Mouse (Mus musculus) macrophage (primary cell): ENCODE data around the gene Cyp21a1. TPM values are rescaled to one million over a fixed set of nuclear protein-coding genes. Genes with fewer than 3 reads are reported as not detected.
A peak's percentile ranks its signal among the peaks of the same experiment; 100 is the strongest.
"Not testable (repeated sequence)": the region's sequence is repeated elsewhere in the genome, so short reads cannot be mapped to it uniquely, and the experiment has no call there.

Experiments
- H3K27ac ChIP-seq: fragments of 350-480 bp; formaldehyde crosslinking; 2 replicates; pipeline ENCODE4 v1.9.0; 2021
- H3K36me3 ChIP-seq: fragments of 350-480 bp; formaldehyde crosslinking; 2 replicates; pipeline ENCODE4 v1.9.0; 2021; ENCODE audit errors: inconsistent target
- H3K4me3 ChIP-seq: fragments of 350-480 bp; formaldehyde crosslinking; 2 replicates; pipeline ENCODE4 v1.9.0; 2021; ENCODE audit errors: inconsistent target
- H3K79me2 ChIP-seq: fragments of 350-480 bp; formaldehyde crosslinking; 2 replicates; pipeline ENCODE4 v1.9.0; 2021; ENCODE audit errors: inconsistent target
- WGBS: methylation state at CpG from one replicate; pipeline ENCODE4 v1.1.7; 2026; ENCODE audit warnings: inconsistent platforms; ENCODE audit not compliant: missing documents; 5-methylcytosine and 5-hydroxymethylcytosine counted together
- polyA plus RNA-seq: library from polyadenylated mRNA; stranded (reverse); fragments of 250-400 nt; gene quantifications from 3 replicates; pipeline ENCODE4 v1.2.4, GENCODE M21; 2018; ENCODE audit warnings: inconsistent platforms
- total RNA-seq, 78 experiments: library from RNA; depleted of rRNA; stranded (reverse); fragments of 250-400 nt; gene quantifications; 1 replicate in 9 of 78; 2 replicates in 24 of 78; 3 replicates in 43 of 78; 4 replicates in 2 of 78; pipeline ENCODE4 v1.2.4; 2018; ENCODE audit warnings: inconsistent platforms in 56 of 78

The Cyp21a1 gene
- total RNA-seq (2018; cell fraction: chromatin; rRNA removed): not detected
- not detected for total RNA-seq (2018; cell fraction: cytosol; rRNA removed)
- total RNA-seq (2018; cell fraction: nucleus; rRNA removed): not detected
- polyA plus RNA-seq: not detected in 3 replicates

GRCm38 (mm10) chr17:34804301-34804700 is at the start of gene Cyp21a1:
Gene Cyp21a1, minus strand, starts transcription at chr17:34804561.
- H3K36me3 ChIP-seq, H3K79me2 ChIP-seq, H3K27ac ChIP-seq, H3K4me3 ChIP-seq: not testable (repeated sequence)
- WGBS: no CpG with 5 or more reads among the region's 6 CpGs

DNA sequence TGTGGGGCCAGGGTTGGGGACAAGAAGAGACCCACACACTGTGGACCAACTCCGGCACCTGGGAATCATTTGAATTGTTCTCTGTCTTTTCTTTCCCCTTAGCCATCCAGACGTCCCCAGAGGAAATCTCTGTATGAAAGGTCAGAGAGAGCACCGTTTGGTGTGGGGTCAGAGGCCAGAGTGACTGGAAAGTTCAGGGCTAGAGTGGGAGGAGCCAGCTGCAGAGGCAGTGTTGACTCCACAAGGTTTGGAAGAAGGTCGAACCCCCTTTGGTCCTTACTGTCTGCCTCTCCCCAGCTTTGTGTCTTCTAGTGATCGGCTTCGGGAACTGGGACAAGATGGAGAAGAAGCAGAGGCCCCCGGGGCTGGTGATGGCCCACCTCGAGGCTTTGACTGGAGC is 49.1 kb upstream of the Cyp21a1 start:
- peaks cover 44% of the 10 kb centered on the region for H3K36me3 ChIP-seq
- 84% methylated on average over 8 of the region's 8 CpGs for WGBS
- no peak overlapping the region for H3K4me3 ChIP-seq
- peaks cover 22% of the 10 kb centered on the region; the same call in 1 of the 2 replicates for H3K79me2 ChIP-seq
- no peak overlapping the region for H3K27ac ChIP-seq

DNA sequence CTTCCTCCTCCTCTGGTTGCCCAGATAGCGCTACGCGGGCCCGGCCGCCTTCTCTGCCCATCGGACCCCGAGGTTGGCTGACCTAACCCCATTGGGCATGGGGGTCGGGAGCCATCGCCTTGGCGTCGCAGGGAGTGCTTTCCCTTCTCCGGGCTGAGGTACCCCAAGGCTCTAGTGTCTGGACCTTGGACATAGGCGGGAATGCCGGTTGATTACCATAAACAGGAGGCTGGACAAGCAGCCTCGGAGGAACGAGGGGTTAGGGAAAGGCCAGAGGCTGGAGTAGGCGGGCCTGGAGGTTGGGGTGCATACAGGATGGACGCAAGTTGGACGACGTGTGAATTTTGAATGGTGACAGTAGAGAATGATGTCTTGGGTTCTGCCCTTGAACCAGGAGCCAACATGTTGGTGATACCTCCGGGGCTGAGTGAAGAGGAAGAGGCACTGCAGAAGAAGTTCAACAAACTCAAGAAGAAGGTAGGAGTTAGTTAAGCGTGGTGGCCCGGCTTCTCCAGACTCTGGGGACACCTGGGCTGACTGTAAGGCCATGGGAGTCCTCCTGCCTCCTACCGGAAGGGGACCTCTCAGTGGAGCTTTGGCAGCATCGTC is 46.3 kb upstream of the Cyp21a1 start:
- peaks cover 22% of the 10 kb centered on the region; the same call in 1 of the 2 replicates for H3K79me2 ChIP-seq
- peak overlapping the region; percentile 90 for H3K4me3 ChIP-seq
- H3K36me3 ChIP-seq: peaks cover 60% of the 10 kb centered on the region
- peak overlapping the region; percentile 36 for H3K27ac ChIP-seq
- WGBS: under 1% methylated on average over 25 of the region's 25 CpGs

DNA sequence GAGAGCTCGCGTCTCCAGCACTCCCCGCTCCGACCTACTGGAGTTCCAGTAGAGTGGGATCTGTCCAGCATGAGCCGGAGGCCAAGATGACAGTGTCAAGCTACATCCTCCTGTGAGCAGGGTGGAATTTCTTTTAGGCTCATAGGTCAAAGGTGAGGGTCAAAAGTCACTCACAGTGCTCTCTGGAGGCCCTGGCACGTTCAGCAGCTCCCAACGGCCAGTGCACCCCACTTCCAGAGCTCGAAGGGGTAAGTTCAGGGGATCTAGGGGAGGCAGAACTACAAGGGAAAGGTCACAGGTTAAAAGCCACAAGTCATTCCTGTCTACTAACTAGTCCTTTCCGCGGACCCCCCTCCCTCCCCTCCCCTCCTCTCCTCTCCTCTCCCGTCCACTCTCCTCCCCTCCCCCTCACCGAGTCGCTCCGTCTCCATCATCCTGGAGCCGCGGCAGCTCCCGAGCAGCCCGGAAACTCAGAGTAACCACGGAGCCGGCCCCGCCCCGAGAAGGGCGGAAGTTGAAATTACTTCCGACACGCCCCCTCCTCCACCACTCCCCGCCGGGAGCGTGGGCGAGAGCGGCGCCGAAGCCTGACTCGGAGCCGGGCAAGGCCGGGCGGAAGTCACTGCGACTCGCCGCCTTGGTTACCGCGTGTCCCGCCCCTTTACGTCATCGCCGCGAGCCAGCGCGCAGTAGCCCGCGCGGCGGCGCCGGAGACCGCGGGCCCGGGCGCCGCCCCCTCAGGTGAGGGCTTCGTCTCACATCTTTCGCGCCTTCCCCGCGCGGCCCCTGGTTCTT is 45.6 kb upstream of the Cyp21a1 start, which contains the start of the genes Skiv2l and Nelfe:
TSS of gene Skiv2l (minus strand) at position 489 of the 795 bp plus-strand sequence.
TSS of gene Nelfe (plus strand) at position 670 of the 795 bp plus-strand sequence.
- Histone ChIP-seq H3K4me3 (peak within 1 kb of the TSS; percentile 90), H3K79me2 (peaks cover 22% of the 10 kb centered on the region; the same call in 1 of the 2 replicates), H3K36me3 (peaks cover 60% of the 10 kb centered on the region), H3K27ac (peak within 1 kb of the TSS; percentile 44)
- 2% methylated on average over 55 of the region's 65 CpGs for WGBS

DNA sequence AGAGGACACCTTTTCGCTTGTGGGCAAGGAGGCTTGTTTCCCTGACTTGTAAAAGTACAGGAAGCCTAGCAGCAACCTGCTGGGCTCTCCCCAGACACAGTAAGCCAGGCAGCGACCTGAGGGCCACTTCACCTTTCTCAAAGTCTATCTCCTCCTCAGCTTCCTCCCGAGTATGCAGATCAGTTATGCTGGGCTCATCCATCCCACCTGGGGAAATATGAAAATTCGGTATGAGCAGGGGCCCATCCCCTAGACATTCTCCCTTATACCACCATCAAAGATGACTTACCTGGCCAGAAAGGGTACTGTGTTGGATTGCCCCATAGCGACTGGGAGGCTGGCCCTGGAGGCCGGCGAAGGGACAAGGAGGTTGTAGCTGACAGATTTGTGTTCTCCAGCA is 43.3 kb upstream of the Cyp21a1 start:
- 92% methylated on average over 7 of the region's 7 CpGs for WGBS
- Histone ChIP-seq H3K27ac (no peak overlapping the region), H3K36me3 (peaks cover 61% of the 10 kb centered on the region), H3K79me2 (peaks cover 22% of the 10 kb centered on the region; the same call in 1 of the 2 replicates), H3K4me3 (no peak overlapping the region)

DNA sequence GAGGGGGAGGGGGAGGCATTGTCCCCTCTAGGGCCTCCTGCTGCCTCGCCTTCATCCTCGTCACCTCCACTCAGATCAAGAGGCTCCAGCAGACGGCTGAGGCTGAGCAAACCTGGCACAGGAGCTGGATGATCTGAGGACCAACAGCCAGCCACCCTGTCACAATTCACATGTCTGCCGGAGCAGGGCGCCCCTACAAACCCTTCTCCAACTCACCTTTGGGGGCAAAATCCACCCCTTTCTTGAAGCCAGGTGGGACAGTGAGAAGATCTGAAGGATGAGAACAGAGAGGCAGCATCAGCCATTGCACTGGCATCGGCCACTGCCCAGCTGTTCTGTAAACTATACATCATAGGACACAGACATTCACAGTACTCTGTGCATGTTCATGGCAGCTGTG is 42.8 kb upstream of the Cyp21a1 start:
- H3K4me3 ChIP-seq: no peak overlapping the region
- peaks cover 61% of the 10 kb centered on the region for H3K36me3 ChIP-seq
- WGBS: 93% methylated on average over 6 of the region's 6 CpGs
- no peak overlapping the region for H3K27ac ChIP-seq
- H3K79me2 ChIP-seq: peaks cover 22% of the 10 kb centered on the region; the same call in 1 of the 2 replicates

GRCm38 (mm10) chr17:34844884-34845283 is 40.5 kb upstream of the Cyp21a1 start:
- H3K4me3 ChIP-seq: no peak overlapping the region
- H3K36me3 ChIP-seq: peaks cover 82% of the 10 kb centered on the region
- no peak overlapping the region for H3K27ac ChIP-seq
- 93% methylated on average over 12 of the region's 13 CpGs for WGBS
- H3K79me2 ChIP-seq: peaks cover 12% of the 10 kb centered on the region; the same call in 1 of the 2 replicates

GRCm38 (mm10) chr17:34840736-34841307 is 36.5 kb upstream of the Cyp21a1 start:
- peaks cover 23% of the 10 kb centered on the region for H3K79me2 ChIP-seq
- H3K27ac ChIP-seq: no peak overlapping the region
- peaks cover 71% of the 10 kb centered on the region for H3K36me3 ChIP-seq
- WGBS: 87% methylated on average over 6 of the region's 6 CpGs
- no peak overlapping the region for H3K4me3 ChIP-seq

DNA sequence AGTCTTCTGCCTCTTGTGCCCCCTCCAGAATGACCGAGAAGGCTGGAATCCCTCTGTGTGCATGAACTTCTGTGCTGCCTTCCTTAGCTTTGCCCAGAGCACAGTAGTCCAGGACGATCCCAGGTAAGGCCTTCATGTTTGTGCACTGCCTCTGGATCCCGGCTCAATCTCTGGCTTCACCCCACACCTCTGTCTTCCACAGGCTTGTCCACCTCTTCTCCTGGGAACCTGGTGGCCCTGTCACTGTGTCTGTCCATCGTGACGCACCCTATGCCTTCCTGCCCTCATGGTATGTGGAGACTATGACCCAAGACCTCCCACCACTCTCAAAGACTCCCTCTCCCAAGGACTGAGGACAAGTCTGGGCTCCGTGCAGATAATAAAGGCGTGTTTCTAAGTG is 34.4 kb upstream of the Cyp21a1 start:
- Histone ChIP-seq H3K27ac (no peak overlapping the region), H3K4me3 (no peak overlapping the region), H3K79me2 (peaks cover 43% of the 10 kb centered on the region), H3K36me3 (peaks cover 51% of the 10 kb centered on the region)
- WGBS: 94% methylated on average over 7 of the region's 7 CpGs

DNA sequence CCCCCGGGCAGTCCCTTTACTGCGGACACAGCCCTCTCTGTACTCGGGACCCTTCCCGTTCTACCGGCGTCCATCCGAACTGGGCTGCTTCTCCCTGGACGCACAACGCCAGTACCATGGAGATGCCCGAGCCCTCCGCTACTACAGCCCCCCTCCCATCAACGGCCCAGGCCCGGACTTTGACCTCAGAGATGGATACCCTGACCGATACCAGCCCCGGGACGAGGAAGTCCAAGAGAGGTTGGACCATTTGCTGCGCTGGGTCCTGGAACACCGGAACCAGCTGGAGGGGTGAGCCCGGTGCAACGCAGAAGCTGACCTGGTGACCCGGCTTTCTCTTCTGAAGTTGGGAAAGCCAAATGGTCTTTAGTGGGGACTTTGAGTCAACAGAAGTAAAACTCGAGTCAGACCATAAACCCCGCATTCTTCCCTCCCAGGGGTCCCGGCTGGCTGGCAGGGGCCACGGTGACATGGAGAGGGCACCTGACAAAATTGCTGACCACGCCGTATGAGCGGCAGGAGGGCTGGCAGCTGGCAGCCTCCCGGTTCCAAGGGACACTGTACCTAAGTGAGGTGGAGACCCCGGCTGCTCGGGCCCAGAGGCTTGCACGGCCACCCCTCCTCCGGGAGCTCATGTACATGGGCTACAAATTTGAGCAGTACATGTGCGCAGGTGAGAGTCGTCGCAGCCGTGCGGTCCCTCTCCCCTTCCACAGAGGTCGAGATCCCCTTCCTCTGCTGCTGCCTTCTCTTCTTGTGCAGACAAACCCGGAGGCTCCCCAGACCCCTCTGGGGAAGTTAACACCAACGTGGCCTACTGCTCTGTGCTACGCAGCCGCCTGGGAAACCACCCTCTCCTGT is 33.3 kb upstream of the Cyp21a1 start:
- peaks cover 52% of the 10 kb centered on the region for H3K79me2 ChIP-seq
- H3K27ac ChIP-seq: peak overlapping the region; percentile 50
- peak overlapping the region; percentile 96 for H3K4me3 ChIP-seq
- peaks cover 47% of the 10 kb centered on the region for H3K36me3 ChIP-seq
- 49% methylated on average over 43 of the region's 43 CpGs for WGBS

DNA sequence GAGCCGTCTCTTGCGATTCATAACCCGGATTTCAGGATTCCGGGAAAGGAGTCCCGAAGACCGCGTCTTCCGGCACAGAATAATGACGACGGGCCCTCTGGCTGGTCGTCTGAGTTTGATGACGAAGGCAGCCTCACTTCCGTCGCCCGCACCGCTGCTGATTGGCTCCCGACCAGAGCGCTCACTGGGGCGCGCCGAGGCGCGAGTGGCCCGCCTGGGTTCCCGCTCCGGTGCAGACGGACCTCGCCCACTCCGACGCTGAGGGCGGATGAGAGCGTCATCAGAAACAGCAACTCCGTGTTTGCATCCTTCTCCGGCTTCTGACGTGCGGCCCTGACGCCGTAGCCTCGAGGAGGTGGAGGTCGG is 32.5 kb upstream of the Cyp21a1 start, which contains the start of the genes Stk19 and Dxo:
TSS of gene Stk19 (minus strand) at position 90 of the 366 bp plus-strand sequence.
TSS of gene Dxo (plus strand) at position 164 of the 366 bp plus-strand sequence.
- peak within 1 kb of the TSS; percentile 96 for H3K4me3 ChIP-seq
- peaks cover 52% of the 10 kb centered on the region for H3K79me2 ChIP-seq
- H3K27ac ChIP-seq: peak within 1 kb of the TSS; percentile 65
- peaks cover 43% of the 10 kb centered on the region for H3K36me3 ChIP-seq
- 1% methylated on average over 34 of the region's 40 CpGs for WGBS

GRCm38 (mm10) chr17:34836155-34836855 is 31.9 kb upstream of the Cyp21a1 start:
- peak overlapping the region; percentile 65 for H3K27ac ChIP-seq
- H3K79me2 ChIP-seq: peaks cover 52% of the 10 kb centered on the region
- 9% methylated on average over 46 of the region's 48 CpGs for WGBS
- H3K4me3 ChIP-seq: peak overlapping the region; percentile 96
- peaks cover 43% of the 10 kb centered on the region for H3K36me3 ChIP-seq

GRCm38 (mm10) chr17:34830776-34831175 is 26.4 kb upstream of the Cyp21a1 start:
- not testable (repeated sequence) for H3K27ac ChIP-seq, H3K4me3 ChIP-seq
- H3K79me2 ChIP-seq: peaks cover 29% of the 10 kb centered on the region
- peaks cover 67% of the 10 kb centered on the region for H3K36me3 ChIP-seq
- WGBS: 100% methylated on average over 1 of the region's 1 CpGs
